Mouse (Mus musculus) MEL (cell line): ENCODE data around the gene Lpcat3. TPM values are rescaled to one million over a fixed set of nuclear protein-coding genes. Genes with fewer than 3 reads are reported as not detected.

Source experiments
- DNase-seq: peaks from one replicate; pipeline ENCODE4 v3.0.0; 2011; ENCODE audit warnings: low read depth, low spot score
- H3K27ac ChIP-seq: 2 replicates; pipeline ENCODE4 v1.5.1; 2012; ENCODE audit warnings: low read depth, mild to moderate bottlenecking, control low read depth, low read length, moderate library complexity; ENCODE audit not compliant: control insufficient read depth
- H3K27me3 ChIP-seq, 2 experiments: fragments of 150-350 bp in 1 of 2; sonication (generic) in 1 of 2; 2 replicates each; pipeline ENCODE4 v1.6.1; 2012; ENCODE audit warnings: low read length in 2 of 2, mild to moderate bottlenecking in 2 of 2, improper control_type of control experiment in 1 of 2, moderate library complexity in 1 of 2; ENCODE audit not compliant: insufficient read depth in 2 of 2, control insufficient read depth in 1 of 2
- H3K36me3 ChIP-seq, 2 experiments: 2 replicates each; pipeline ENCODE4 v1.6.1; 2012 to 2014; ENCODE audit warnings: low read length in 2 of 2, improper control_type of control experiment in 1 of 2, inconsistent platforms in 1 of 2, mild to moderate bottlenecking in 1 of 2; ENCODE audit not compliant: insufficient read depth in 2 of 2, control insufficient read depth in 1 of 2
- H3K4me1 ChIP-seq, 2 experiments: fragments of 150-350 bp in 1 of 2; sonication (generic) in 1 of 2; 2 replicates each; pipeline ENCODE4 v1.6.1; 2012; ENCODE audit warnings: low read length in 2 of 2, improper control_type of control experiment in 1 of 2, mild to moderate bottlenecking in 1 of 2; ENCODE audit not compliant: insufficient read depth in 2 of 2, control insufficient read depth in 1 of 2
- H3K4me3 ChIP-seq, 2 experiments: fragments of 150-350 bp in 1 of 2; sonication (generic) in 1 of 2; 2 replicates each; pipeline ENCODE4 v1.5.1; 2012; ENCODE audit warnings: low read depth in 2 of 2, low read length in 2 of 2, mild to moderate bottlenecking in 2 of 2, moderate library complexity in 2 of 2, control low read depth in 1 of 2, improper control_type of control experiment in 1 of 2; ENCODE audit not compliant: control insufficient read depth in 1 of 2, insufficient read depth in 1 of 2
- H3K79me2 ChIP-seq: 2 replicates; pipeline ENCODE4 v1.6.1; 2012; ENCODE audit warnings: mild to moderate bottlenecking, low read length, moderate library complexity; ENCODE audit not compliant: control insufficient read depth, poor library complexity, insufficient read depth
- H3K9ac ChIP-seq: 2 replicates; pipeline ENCODE4 v1.6.1; 2012; ENCODE audit warnings: low read depth, mild to moderate bottlenecking, control low read depth, low read length, moderate library complexity; ENCODE audit not compliant: control insufficient read depth, poor library complexity, severe bottlenecking
- H3K9me3 ChIP-seq: fragments of 150-350 bp; sonication (generic); replicated peaks from 2 replicates; pipeline ENCODE4 v1.6.1; 2012; ENCODE audit warnings: mild to moderate bottlenecking, low read length, improper control_type of control experiment, moderate library complexity; ENCODE audit not compliant: insufficient read depth
- CHD1 ChIP-seq: IDR thresholded peaks from 2 replicates; pipeline ENCODE4 v1.6.1; 2012; ENCODE audit warnings: low read depth, mild to moderate bottlenecking, inconsistent platforms, low read length, improper control_type of control experiment
- CTCF ChIP-seq, 3 experiments: IDR thresholded peaks in 2 of 3; conservative IDR thresholded peaks in 1 of 3; 2 replicates each; pipeline ENCODE4 v1.5.1; 2011 to 2012; ENCODE audit warnings: low read length in 3 of 3, low read depth in 2 of 3, mild to moderate bottlenecking in 2 of 3, improper control_type of control experiment in 1 of 3, inconsistent platforms in 1 of 3, mixed read lengths in 1 of 3, moderate library complexity in 1 of 3; ENCODE audit not compliant: control insufficient read depth in 1 of 3, insufficient read depth in 1 of 3, poor library complexity in 1 of 3, severe bottlenecking in 1 of 3
- EP300 ChIP-seq, 2 experiments: IDR thresholded peaks; 2 replicates each; pipeline ENCODE4 v1.6.1; 2011; ENCODE audit warnings: improper control_type of control experiment in 2 of 2, low read length in 2 of 2, low read depth in 1 of 2, mild to moderate bottlenecking in 1 of 2
- JUND ChIP-seq: IDR thresholded peaks from 2 replicates; pipeline ENCODE4 v1.6.1; 2011; ENCODE audit warnings: low read depth, mild to moderate bottlenecking, improper control_type of control experiment, low read length
- KAT2A ChIP-seq: conservative IDR thresholded peaks from 2 replicates; pipeline ENCODE4 v1.6.1; 2012; ENCODE audit warnings: low read depth, low read length, improper control_type of control experiment, inconsistent platforms
- MXI1 ChIP-seq: IDR thresholded peaks from 2 replicates; pipeline ENCODE4 v1.6.1; 2011; ENCODE audit warnings: mild to moderate bottlenecking, low read depth, low read length, improper control_type of control experiment
- MYB ChIP-seq: IDR thresholded peaks from 2 replicates; pipeline ENCODE4 v1.6.1; 2011; ENCODE audit warnings: mild to moderate bottlenecking, low read depth, low read length, improper control_type of control experiment
- SIN3A ChIP-seq: IDR thresholded peaks from 2 replicates; pipeline ENCODE4 v1.6.1; 2012; ENCODE audit warnings: low read length, improper control_type of control experiment, inconsistent platforms
- SMC3 ChIP-seq: IDR thresholded peaks from 2 replicates; pipeline ENCODE4 v1.6.1; 2011; ENCODE audit warnings: low read depth, low read length, improper control_type of control experiment
- TBP ChIP-seq: IDR thresholded peaks from 2 replicates; pipeline ENCODE4 v1.8.0; 2011; ENCODE audit warnings: low read depth, low read length, improper control_type of control experiment
- TCF12 ChIP-seq: IDR thresholded peaks from 2 replicates; pipeline ENCODE4 v1.6.1; 2014; ENCODE audit warnings: low read depth, mild to moderate bottlenecking, inconsistent platforms, low read length, improper control_type of control experiment, moderate library complexity
- UBTF ChIP-seq: IDR thresholded peaks from 2 replicates; pipeline ENCODE4 v1.6.1; 2012; ENCODE audit warnings: low read depth, mild to moderate bottlenecking, inconsistent platforms, low read length, improper control_type of control experiment, moderate library complexity, borderline replicate concordance; ENCODE audit not compliant: insufficient read depth
- USF1 ChIP-seq: IDR thresholded peaks from 2 replicates; pipeline ENCODE4 v1.6.1; 2014; ENCODE audit warnings: low read depth, mild to moderate bottlenecking, inconsistent platforms, low read length, improper control_type of control experiment, moderate library complexity
- USF2 ChIP-seq, 2 experiments: IDR thresholded peaks; 2 replicates each; pipeline ENCODE4 v1.6.1; 2011 to 2012; ENCODE audit warnings: improper control_type of control experiment in 2 of 2, low read length in 2 of 2, borderline replicate concordance in 1 of 2, inconsistent platforms in 1 of 2, low read depth in 1 of 2, mild to moderate bottlenecking in 1 of 2; ENCODE audit not compliant: insufficient read depth in 1 of 2
- ZC3H11A ChIP-seq: IDR thresholded peaks from 2 replicates; pipeline ENCODE4 v1.6.1; 2012; ENCODE audit warnings: low read depth, mild to moderate bottlenecking, inconsistent platforms, low read length, improper control_type of control experiment
- polyA plus RNA-seq, 2 experiments: library from polyadenylated mRNA; stranded (reverse) in 1 of 2; unstranded in 1 of 2; fragments of >175 nt in 1 of 2; fragments of >200 nt in 1 of 2; gene quantifications; 2 replicates each; pipeline versions ENCODE4 v1.2.1 to v1.2.4; 2012; ENCODE audit warnings: low replicate concordance in 2 of 2, low read depth in 1 of 2; ENCODE audit not compliant: insufficient read length in 2 of 2, insufficient read depth in 1 of 2, missing spikeins in 1 of 2
- total RNA-seq: library from RNA; depleted of rRNA; stranded (reverse); fragments of 300-350 nt; gene quantifications from 2 replicates; pipeline ENCODE4 v1.2.3, GENCODE M21; 2012

The Lpcat3 gene
- total and polyA plus RNA-seq, 3 experiments: 135 to 337 TPM; not detected in 1

- peak; percentile 91 for TF ChIP-seq SIN3A
- no peak for TF ChIP-seq CTCF (IDR thresholded peaks at IDR 0.05 in 2 of 3, conservative IDR thresholded peaks at IDR 0.05 in 1 of 3; ENCODE audit: control insufficient read depth in 1 of 3, insufficient read depth in 1 of 3, low read depth in 2 of 3, low read length in 3 of 3, poor library complexity in 1 of 3, severe bottlenecking in 1 of 3)
Observed at GRCm38 (mm10) chr6:124740888-124741761, 78.3 kb downstream of the Lpcat3 start, which contains the start of gene Grcc10 (continued).

DNA sequence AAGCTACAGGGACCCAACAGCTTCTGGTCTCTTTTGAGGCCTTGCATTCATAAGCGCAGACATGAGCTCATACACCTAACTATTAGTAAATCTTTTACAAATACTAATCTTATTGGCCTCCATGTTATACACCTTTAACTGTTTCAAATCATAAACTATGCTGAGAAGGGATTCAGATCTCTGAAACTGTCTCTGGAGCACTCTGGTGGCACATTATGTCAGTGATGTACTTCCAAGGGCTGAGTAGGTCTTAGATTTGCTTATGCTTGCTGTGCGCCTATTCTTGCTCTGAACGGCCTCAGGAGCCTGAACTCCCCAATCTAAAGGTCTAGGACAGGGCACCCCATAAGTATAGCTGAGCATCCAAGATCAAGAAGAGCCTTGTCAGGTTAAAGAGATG is 79.0 kb downstream of the Lpcat3 start:
- H3K9me3 ChIP-seq: no peaks in the 10 kb centered on the region
- H3K27me3 ChIP-seq: no peaks in the 10 kb centered on the region
- peaks cover 0 to 12% of the 10 kb centered on the region in 2 experiments; a peak in 2 of 4 replicates for H3K36me3 ChIP-seq
- no peak for TF ChIP-seq ZC3H11A
- peak; percentile 15; the same call in 1 of the 2 replicates for TF ChIP-seq MXI1
- TF ChIP-seq MYB: no peak
- TF ChIP-seq UBTF: no peak
- no peak for TF ChIP-seq TBP
- TF ChIP-seq CTCF (IDR thresholded peaks at IDR 0.05 in 2 of 3, conservative IDR thresholded peaks at IDR 0.05 in 1 of 3; ENCODE audit: control insufficient read depth in 1 of 3, insufficient read depth in 1 of 3, low read depth in 2 of 3, low read length in 3 of 3, poor library complexity in 1 of 3, severe bottlenecking in 1 of 3): no peak
- TF ChIP-seq KAT2A: no peak
- peak overlapping the region; percentile 10 to 18; a peak in 3 of 4 replicates for H3K4me3 ChIP-seq
- peak overlapping the region; percentile 72 for H3K9ac ChIP-seq
- no peak for DNase-seq
- peaks cover 2 to 13% of the 10 kb centered on the region in 2 experiments; a peak in 3 of 4 replicates for H3K4me1 ChIP-seq
- H3K79me2 ChIP-seq: peaks cover 1% of the 10 kb centered on the region; the same call in 1 of the 2 replicates
- H3K27ac ChIP-seq: peak overlapping the region; percentile 96

GRCm38 (mm10) chr6:124742839-124743514 is 80.2 kb downstream of the Lpcat3 start:
- Histone ChIP-seq H3K27ac (no peak overlapping the region), H3K9ac (no peak overlapping the region), H3K79me2 (peaks cover 1% of the 10 kb centered on the region; the same call in 1 of the 2 replicates), H3K9me3 (no peaks in the 10 kb centered on the region), H3K4me1 (peaks cover 2 to 13% of the 10 kb centered on the region in 2 experiments; a peak in 3 of 4 replicates), H3K27me3 (no peaks in the 10 kb centered on the region), H3K4me3 (no peak overlapping the region), H3K36me3 (peaks cover 0 to 12% of the 10 kb centered on the region in 2 experiments; a peak in 2 of 4 replicates)
- DNase-seq: no peak
- no peak for TF ChIP-seq CHD1
- TF ChIP-seq MYB: no peak
- TF ChIP-seq TCF12: no peak
- no peak for TF ChIP-seq EP300 (IDR thresholded peaks at IDR 0.05; ENCODE audit: low read depth in 1 of 2, low read length in 2 of 2)
- no peak for TF ChIP-seq JUND
- no peak for TF ChIP-seq USF1
- no peak for TF ChIP-seq SMC3
- no peak for TF ChIP-seq USF2 (IDR thresholded peaks at IDR 0.05; ENCODE audit: borderline replicate concordance in 1 of 2, insufficient read depth in 1 of 2, low read depth in 1 of 2, low read length in 2 of 2)
- TF ChIP-seq, all 39 proteins: peak for 0
